Mouse (Mus musculus) adrenal gland, postnatal 0 days (tissue): ENCODE data around the gene 2300009A05Rik. TPM values are rescaled to one million over a fixed set of nuclear protein-coding genes. Genes with fewer than 3 reads are reported as not detected.

Experiments
- polyA plus RNA-seq: library from polyadenylated mRNA; unstranded; fragments of >200 nt; fragmentation: Nextera tagmentation; extraction: Ambion mirVana; gene quantifications from 2 replicates; pipeline ENCODE4 v1.2.1, GENCODE M21; 2015

The 2300009A05Rik gene
- 68.8 and 99.5 TPM in 2 replicates for polyA plus RNA-seq

GRCm38 (mm10) chr9:63398611-63399462, at the start of gene 2300009A05Rik:
2300009A05Rik (minus strand) TSS chr9:63399246.

GRCm38 (mm10) chr9:63377270-63378142, 21.5 kb downstream of the 2300009A05Rik start, which contains the start of gene Map2k5:
Map2k5 (minus strand) TSS chr9:63377902.

Other genes with a start within 250 kb of the 2300009A05Rik start
- 22.5 and 32.3 TPM in 2 replicates for gene Map2k5, start 21.3 kb downstream of the 2300009A05Rik start, polyA plus RNA-seq
- 0.10 and 0.20 TPM in 2 replicates for gene Iqch, start 203.2 kb upstream of the 2300009A05Rik start, polyA plus RNA-seq
- gene Aagab, start 203.4 kb upstream of the 2300009A05Rik start, polyA plus RNA-seq, result 19.5 and 29.6 TPM in 2 replicates